Mouse (Mus musculus) A20 (cell line): Measurements from ENCODE around the gene Limk2.

Experiments used
- DNase-seq: peaks from one replicate; pipeline ENCODE4 v3.0.0-alpha.2; 2011; ENCODE audit warnings: low read depth, low spot score

The Limk2 gene

DNA sequence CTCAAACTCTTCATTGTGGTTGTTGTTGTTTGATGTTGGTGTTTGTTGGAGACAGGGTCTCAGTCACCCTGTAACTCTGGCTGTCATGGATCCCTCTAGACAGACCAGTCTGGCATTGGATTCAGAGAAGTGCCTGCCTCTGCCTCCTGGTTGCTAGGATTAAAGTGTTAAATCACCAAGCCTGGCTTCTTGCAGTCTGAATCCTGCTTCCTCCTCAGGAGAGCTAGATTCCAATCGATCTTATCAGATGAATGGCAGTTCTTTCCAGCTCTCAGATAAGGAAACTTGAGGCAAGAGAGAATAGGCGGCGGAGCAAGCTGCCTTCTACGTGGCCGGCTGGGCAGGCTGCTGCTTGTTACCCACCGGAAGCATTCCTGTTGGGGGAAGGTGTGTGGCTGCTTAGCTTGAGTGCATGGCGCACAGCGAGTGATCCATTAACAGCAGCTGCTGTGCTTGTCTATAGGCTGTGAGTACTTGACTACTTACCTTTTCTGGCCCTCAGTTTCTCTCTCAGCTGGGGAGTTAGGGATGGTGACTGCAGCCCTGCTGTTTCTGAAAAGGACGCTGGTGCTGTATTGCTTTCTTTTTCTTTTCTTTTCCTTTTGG lies 74.2 kb downstream of the Limk2 start:
- no peak for DNase-seq

DNA sequence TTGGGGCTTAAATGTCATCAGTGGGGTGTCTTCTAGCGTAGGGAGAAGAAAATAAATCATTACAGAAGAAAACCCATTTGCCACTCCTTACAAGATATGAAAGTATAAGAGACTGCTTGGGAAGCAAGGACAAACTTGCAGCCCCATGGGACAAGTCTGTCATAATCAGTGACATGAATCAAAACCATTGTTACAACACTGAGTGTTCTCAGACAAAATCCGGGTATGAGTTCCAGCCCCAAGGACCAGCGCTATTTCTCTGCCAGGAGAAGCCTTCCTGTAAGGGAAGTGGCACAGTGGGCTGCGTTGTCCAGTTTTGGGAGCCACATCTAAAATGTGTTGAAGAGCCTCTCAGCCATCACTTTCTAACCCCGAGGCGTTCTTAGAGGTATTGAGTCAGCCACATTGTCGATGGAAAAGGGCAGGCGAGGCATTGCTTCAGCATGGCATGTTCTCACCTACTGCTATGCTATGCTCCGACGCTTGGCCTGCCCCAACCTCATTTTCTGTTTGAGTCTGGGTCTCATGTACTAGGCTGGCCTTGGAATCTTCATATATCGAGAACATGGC lies 74.8 kb downstream of the Limk2 start:
- no peak for DNase-seq

DNA sequence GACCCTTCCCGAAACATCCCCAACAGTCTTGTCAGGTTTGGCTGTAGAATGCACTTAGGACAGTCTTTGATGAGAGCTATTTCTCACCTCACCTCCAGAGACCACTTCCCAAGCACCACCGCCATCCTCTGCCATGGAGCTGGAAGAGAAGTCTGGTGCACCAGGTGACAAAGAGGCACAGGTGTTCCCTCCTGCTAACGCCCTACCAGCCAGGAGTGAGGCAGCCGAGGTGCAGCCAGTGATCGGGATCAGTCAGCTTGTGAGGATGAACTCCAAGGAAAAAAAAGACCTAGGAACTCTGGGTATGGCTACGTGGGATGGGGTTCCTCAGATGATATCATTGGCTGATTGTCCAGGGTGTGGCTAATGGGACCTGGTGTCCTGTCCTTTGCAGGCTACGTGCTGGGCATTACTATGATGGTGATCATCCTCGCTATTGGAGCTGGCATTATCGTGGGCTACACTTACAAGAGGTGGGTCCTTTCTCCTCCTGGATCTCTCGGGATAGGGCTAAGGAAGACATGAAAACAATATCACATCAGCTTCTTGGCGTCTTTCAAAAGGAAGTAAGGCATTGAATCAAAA lies 75.8 kb downstream of the Limk2 start:
- no peak for DNase-seq

DNA sequence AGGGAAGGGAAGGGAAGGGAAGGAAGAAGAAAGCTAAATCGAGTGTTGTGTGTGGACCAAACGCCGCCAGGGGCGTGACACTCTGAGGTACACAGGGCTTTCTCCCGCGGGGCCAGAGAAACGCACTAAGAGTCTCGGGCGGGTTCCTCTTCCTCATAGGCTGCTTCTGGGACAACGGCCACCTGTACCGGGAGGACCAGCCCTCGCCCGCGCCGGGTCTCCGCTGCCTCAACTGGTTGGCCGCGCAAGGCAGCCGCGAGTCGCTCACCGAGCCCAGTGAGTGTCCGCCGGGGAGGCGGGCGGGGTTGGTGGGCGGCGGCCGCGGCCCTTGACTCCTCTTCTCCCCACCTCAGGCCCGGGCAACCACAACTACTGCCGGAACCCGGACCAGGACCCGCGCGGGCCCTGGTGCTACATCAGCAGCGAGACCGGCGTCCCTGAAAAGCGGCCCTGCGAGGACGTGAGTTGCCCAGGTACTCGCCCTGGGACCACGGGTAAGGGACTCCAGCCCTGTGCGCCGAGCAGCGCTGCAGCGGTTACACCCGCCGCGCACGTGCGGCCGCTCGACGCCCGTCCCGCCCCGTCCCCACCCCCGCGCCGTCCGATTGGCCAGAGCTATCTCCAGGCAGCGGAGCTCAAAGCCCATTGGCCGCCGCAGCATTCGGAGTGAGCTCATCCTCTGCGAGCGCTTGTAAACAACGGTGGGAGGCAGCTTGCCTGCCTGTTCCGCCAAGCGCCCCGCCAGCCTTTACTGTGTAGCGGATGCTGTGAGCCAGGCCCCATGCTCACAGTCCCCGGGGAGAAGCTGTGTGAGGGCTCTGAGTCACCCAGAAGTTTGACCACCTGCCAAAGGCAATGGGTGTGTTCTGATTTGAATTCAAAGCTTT lies 77.0 kb downstream of the Limk2 start:
- peak; percentile 99 for DNase-seq

DNA sequence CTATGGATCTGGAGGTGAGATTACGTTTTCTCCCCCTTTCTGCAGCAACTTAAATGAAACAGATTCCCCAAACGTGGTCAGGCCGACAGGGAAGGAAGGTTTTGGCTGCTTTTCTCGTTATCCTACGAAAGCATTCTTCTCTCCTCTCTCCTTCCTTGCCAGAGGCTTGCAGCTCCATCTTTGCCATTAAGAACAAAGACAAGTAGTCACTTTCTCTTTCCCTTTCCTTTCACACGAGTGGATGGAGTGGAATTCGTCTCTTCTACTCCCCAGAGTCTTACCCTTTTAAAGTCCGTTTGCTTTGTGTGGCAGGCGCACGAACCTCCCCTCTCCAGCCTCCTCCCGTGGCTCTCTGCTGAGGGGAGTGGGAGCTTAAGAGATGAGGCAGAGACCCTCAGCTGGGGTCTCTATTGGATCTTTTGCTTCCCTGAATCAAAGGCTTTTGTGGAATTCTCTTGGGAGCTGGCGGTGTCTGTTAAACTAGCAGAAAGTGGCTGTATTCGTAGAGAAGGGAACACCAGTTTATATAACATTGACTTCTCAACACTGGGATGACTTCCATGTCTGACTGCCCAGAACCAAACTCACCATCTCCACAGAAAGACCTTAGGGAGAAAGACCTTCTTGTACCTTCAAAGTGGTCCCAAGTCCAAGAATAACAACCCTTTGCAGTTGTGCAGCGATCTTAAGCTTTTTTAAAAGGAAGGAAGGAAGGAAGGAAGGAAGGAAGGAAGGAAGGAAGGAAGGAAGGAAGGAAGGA lies 77.8 kb downstream of the Limk2 start:
- peak; percentile 45 for DNase-seq

DNA sequence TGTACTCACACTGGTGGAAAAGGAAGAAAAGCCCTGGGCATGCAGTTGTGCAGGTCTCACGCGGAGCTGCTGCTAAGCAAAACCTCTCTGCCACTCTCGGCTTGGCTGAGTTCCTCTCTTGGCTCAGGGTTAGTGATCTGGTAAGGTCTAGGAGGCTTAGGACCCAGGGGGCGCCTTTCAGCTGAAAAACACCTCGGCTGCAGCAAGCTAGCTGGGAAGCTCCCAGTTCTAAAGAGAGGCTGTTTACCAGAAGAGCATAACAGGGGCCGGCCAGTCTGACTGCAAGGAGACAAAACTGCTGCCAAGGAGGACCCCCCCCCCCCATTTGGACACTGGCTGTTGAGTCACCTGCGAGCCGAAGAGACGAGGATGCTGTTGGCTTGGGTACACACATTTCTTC lies 78.4 kb downstream of the Limk2 start:
- DNase-seq, result peak; percentile 90

DNA sequence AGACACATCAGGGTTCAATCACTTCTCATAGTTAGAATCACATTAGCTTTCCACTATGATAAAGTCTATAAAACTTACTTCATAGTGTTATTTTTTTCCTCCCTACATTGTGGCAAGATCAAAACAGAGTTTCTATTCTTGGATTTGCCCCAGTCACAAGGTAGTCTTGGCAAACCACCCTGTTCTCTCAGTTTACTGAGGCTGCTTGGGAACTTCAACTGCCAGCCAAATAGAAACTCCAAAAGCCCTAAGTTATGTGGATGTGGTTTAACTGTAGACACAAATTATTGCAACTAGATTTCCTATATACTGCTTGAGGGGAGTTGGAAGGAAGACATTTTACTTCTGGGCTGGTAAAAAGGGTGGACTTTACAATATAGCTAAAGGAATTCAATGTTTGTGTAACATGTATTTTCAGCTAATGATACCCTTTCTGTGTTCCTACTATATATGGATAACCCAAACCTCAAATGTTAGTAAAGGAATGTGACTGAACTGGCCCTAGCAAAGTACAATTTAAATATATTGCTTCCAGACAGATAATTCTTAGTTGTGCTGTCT lies 79.0 kb downstream of the Limk2 start, which contains the start of gene Pik3ip1:
Gene Pik3ip1 (plus strand): TSS at position 511 of the 561 bp plus-strand sequence.
- peak; percentile 12 for DNase-seq

DNA sequence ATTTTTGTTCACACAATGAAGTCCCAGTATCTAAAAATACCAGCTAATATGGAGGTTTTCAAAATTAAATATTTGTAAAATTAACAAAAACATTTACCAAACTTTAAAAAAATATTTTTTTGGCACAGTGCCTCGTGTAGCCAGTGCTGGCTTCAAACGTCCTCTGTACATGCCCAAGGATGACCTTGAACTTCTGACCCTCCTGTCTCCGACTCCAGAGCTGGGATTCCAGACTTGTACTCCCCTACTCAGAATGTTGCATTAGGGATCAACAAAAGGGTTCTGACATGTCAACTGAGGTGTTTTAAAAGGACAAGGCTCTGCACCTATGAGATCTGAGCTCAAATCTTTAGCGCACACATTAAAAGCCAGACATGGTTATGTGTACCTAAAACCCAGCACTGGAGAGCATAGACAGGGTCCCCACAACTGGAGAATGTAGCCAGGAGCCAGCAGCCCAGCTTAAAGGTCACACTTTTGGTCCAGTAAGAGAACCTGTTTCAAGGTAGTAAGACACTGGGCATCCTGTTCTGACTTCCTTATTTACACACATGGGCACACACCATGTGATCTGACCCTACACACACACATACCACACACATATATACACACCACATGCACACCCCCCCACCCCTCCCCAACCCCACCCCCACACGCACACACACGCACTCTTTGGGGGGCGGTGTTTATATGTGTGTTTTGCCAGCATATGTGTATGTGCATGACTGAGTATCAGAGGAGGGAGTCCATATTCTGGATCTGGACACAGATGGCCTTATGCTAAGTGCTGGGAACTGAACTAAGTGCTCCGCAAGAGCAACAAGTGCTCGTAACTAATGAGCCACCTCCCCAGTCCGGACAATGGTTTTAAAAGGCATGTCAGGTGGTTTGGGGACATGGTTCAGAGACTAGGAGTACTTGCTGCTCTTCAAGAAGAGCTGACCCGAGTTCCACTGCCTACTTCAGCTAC lies 79.9 kb downstream of the Limk2 start:
- peak; percentile 16 for DNase-seq

DNA sequence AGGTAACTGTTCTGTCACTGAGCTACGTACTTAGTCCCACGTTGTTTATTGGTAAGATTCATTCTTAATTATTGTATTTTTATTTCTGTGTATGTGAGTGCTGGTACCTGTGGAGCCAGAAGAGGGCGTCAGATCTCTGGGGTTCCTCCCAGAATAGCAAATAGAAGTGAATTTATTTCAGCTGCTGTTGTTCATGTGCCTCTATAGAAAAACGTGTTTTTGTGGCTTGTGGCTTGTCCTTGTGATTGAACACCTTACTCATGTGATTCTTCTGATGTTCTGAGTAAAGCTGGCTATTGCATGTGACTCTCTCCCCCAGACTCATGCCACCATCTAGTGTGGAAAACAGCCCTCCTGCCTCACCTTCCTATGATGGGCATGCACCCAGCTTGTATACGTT lies 80.7 kb downstream of the Limk2 start:
- peak; percentile 30 for DNase-seq

DNA sequence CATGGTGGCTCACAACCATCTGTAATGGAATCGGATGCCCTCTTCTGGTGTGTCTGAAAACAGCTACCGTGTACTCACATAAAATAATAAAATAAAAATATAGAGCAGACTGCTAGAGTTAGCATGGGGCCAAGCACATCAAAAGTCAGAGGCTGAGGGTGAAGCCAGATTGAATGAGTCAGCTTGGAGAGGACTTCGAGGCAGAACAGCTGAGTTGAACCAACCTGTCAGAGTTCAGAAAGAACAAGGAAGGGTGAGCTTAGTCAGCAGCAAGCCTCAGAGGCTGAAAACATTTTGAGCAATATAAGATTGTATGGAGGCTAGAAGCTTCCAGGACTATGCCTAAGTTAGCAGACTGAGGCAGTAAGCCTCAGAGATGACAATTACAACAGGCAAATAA lies 90.7 kb downstream of the Limk2 start:
- no peak for DNase-seq

DNA sequence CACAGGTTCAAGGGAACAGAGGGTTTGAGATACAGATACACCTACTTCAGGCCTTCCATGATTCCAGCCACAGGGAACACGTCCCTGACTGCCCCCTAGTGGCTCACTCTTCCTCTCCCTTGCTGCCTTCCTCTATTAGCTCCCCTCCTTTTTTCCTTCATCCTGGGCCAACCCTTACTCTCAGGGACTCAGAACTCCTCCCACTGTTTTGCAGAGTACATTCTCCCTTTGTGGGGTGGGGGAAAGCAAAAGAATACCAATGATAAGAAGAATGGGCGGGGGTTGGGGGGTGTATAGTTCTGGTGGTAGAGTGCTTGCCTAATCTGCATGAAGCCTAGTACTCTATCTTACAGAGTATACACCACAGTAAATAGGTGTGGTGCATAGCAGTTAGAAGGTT lies 94.8 kb downstream of the Limk2 start:
- DNase-seq, result peak; percentile 33

DNA sequence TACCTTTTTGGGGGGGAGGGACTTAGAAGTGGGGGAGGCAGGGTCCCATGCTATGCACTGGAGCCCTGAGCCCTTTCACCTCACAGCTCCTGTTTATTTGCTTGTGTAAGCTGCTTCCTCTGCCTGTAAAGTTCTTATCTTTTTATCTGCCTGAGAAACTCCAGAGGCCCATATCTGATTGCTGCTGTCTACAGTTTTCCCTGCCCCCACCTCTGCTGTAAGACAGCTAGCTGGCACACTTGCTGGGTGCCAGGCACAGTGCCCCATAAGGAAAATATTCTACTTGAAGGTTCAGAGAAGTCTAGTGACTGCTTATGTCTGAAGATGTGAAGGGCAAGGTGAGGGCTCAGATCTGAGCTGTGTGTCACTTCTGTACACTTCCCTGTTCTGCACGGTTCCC lies 95.7 kb downstream of the Limk2 start:
- DNase-seq, result no peak

DNA sequence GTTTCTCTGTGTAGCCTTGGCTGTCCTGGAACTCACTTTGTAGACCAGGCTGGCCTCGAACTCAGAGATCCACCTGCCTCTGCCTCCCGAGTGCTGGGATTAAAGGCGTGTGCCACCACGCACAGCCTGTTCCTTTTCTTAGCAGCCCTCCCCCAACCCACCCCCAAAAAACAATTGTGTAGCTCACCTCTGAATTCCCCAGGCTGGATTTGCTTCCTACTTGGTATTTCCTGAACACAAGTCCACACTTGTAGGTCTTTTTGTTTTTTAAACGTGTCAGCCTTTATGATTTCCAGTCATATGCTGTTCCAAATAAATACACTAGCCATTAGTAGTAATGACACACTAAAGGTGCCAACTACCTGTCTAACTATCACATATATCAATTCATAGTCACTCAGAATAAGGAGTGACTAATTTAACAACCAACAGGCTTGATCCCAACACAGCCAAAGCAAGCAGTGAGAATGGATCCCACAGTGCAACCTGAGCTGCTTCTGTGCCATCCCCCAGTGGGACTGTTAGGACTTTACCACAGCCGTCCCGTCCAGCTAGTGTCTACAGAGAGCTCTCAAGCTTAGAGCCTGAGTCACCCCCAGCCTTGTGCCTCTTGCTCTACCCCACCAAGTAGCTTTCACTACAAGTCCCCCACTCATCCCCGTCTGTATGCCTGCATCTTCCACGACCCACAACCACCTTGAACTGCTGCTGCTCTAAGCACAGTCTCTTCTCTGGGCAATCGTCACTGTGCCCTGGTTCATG lies 97.2 kb downstream of the Limk2 start:
- no peak for DNase-seq

DNA sequence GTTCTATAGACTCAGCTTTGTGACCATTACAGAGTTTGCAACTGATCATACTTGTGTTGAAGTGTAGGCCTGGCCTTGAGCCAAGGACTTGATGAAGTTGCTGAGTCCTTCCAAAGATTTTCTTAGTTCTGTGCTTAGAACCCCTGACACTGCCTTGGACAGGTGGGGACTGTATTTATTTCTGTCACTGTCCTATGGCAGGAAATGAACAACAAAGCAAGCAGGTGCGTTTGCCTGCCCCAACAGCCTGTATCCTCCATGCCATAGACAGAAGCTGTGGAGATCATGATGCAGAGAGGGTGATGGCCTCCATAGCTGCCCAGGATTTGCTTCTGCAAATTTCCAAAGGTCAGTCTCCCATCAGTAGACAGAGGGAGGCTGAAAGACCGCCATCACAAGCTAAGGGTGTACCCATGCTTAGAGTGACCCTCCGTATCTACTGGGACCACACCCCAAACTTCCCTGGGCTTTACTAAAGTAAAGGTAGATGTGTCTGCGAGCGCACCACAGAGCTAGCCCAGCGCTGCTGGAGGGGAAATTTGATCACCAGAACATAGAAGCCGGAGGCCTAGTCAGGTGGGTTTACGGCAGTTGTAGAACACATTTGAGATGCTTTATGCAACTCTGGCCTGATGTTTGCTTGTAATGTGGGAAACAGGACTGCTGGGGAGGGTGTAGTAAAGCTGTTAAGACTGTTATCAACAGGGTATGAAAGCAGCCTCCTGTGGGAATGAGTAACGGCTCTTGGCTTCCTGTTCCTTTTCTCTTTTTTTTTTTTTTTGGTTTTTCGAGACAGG lies 98.0 kb downstream of the Limk2 start:
- DNase-seq, result no peak

DNA sequence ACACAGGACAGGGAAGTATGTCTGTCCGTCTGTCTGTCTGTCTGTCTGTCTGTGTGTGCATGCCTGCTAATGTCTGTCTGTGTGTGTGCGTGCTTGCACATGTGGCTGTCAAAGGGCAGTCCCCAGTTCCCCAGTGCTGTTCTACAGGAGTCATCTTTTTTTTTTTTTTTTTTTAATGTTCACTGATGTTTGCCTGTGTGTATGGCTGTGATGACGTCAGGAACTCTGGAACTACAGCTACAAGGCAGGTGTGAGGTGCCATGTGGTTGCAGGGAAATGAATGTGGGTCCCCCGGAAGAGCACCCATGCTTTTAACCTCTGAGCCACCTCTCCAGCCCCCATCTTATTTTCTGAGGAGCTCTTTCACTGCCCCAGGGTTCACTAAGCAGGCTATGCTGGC lies 99.1 kb downstream of the Limk2 start:
- DNase-seq, result no peak

DNA sequence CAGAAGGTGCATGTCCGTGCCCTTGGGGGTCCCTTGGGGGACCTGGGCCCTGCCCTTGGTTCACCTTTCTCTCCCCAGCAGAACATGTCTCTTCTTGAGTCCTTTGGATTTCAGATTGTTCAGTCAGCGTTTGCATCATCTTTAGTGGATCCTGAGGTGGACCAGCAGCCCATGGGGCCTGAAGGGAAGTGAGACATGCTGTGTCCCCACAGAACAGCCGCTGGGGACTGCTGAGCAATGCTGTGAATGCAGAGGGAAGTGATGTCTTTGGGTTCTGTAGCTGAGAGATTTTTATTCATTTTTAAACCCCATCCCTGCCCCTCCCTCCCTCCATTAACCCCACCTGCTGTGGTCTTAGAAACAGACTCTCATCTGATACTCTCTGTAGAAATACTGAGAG lies 101.1 kb downstream of the Limk2 start:
- DNase-seq, result no peak

DNA sequence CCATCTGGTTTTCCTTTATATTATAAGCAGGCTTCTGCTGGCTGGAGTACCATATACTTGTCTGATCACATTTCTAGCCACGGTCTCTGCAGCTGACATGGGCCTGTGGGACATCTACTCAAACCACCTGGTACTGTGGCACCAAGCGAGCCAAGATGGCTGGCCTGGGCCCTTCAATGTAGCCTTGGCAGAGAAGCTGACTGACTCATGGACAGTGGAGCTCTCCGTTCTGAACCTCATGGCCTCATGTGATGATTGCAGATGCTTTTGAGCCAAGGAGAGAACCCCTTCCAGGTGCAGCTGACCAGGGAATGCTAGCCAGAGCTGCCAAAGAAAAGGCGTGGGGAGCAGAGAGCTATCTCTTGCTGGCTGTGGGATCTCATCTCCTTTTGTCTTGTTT lies 103.2 kb downstream of the Limk2 start:
- no peak for DNase-seq

DNA sequence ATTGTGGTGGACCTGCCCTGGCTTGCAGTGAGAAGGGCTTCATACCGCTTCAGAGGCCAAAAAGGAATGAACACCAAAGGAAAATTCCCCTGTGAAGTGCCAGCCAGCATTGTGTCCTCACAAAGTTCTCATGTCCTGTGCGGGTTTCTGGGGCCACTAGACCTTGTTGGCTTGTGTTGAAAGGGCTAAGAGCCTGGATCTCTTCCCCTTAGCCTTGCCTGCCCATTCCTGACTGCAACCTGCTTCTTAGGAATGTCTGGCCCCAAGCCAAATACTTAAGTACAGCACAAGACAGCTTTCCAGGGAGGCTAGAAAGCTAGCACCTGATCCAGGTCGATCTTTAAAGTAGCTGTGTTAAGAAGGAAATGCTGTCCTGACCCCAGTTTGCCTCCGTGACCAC lies 106.2 kb downstream of the Limk2 start:
- DNase-seq, result no peak

DNA sequence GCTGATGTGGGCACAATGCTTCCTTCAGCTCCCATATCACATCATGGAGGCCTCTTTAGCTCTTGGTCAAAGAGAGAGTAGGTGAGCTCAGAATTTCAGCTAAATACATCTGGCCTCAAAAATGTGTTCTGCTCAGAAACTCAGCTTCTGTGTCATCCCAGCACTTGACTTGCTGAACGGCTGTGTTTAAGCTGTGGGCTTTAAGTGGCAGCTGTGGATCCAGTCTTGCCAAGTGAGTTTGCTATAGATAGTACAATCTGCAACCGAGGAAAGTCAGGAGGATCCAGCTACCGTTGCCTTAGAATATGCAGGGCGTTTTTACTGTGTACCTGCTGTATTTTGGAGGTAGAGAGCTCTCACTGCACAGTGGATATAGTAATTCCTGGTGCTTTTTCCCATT lies 106.6 kb downstream of the Limk2 start:
- no peak for DNase-seq
